Mouse (Mus musculus): ENCODE measurements around the gene Arhgap35. TPM values are rescaled to one million over a fixed set of nuclear protein-coding genes. Genes with fewer than 3 reads are reported as not detected.

The Arhgap35 gene
- polyA plus RNA-seq, 1 experiment from 2014 or later: 11.5 TPM

DNA sequence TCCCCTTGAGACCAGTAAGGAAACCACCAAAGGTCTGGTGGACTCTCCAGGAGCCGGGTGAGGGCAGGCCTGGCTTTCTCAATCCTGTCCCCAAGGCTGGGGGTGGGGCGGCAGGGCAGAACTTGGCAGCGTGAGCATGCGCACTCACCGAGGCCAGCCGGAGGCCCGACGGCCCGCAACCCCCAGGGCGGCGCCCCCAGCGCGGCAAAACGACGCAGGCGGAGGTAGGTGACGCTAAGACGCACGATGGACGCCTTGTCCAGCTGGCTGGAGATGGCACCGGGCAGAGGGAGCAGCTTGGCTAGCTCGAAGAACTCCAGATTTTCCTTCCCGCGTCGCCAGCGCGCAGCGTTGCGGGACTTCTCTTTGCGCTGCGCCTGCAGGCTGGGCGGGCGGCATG is 140.3 kb downstream of the Arhgap35 start:
- H3K4me2 ChIP-seq: peak overlapping the region; percentile 19
- H3K27me3 ChIP-seq (replicated peaks; ENCODE audit: control insufficient read depth, insufficient read depth, low read length): peaks cover 73% of the 10 kb centered on the region
- H3K4me1 ChIP-seq (replicated peaks; ENCODE audit: control insufficient read depth, insufficient read depth, low read length): peaks cover 9% of the 10 kb centered on the region
- DNase-seq (ENCODE audit: low spot score): no peak
- 5% methylated on average over 33 of the region's 33 CpGs for WGBS
- no peak overlapping the region for H3K27ac ChIP-seq (ENCODE audit: low read depth, low read length)
- H3K36me3 ChIP-seq (ENCODE audit: control insufficient read depth, insufficient read depth, low read length): no peaks in the 10 kb centered on the region
- no peak overlapping the region for H3K4me3 ChIP-seq (ENCODE audit: low read depth, low read length)
- H3K9ac ChIP-seq (ENCODE audit: low read depth, low read length): no peak overlapping the region
- no peaks in the 10 kb centered on the region for H3K9me3 ChIP-seq (ENCODE audit: control insufficient read depth, low read length)
- no peak for ATAC-seq (replicated peaks; ENCODE audit: low FRiP score)

GRCm38 (mm10) chr7:16473847-16474246 is 140.9 kb downstream of the Arhgap35 start:
- DNase-seq (ENCODE audit: low spot score) (no peak), ATAC-seq (replicated peaks; ENCODE audit: low FRiP score) (no peak)
- Histone ChIP-seq H3K9ac (ENCODE audit: low read depth, low read length) (no peak overlapping the region), H3K4me1 (replicated peaks; ENCODE audit: control insufficient read depth, insufficient read depth, low read length) (peaks cover 9% of the 10 kb centered on the region), H3K27me3 (replicated peaks; ENCODE audit: control insufficient read depth, insufficient read depth, low read length) (peaks cover 73% of the 10 kb centered on the region), H3K9me3 (ENCODE audit: control insufficient read depth, low read length) (no peaks in the 10 kb centered on the region), H3K4me2 (no peak overlapping the region), H3K27ac (ENCODE audit: low read depth, low read length) (no peak overlapping the region), H3K36me3 (ENCODE audit: control insufficient read depth, insufficient read depth, low read length) (no peaks in the 10 kb centered on the region), H3K4me3 (ENCODE audit: low read depth, low read length) (no peak overlapping the region)
- 73% methylated on average over 8 of the region's 8 CpGs for WGBS

DNA sequence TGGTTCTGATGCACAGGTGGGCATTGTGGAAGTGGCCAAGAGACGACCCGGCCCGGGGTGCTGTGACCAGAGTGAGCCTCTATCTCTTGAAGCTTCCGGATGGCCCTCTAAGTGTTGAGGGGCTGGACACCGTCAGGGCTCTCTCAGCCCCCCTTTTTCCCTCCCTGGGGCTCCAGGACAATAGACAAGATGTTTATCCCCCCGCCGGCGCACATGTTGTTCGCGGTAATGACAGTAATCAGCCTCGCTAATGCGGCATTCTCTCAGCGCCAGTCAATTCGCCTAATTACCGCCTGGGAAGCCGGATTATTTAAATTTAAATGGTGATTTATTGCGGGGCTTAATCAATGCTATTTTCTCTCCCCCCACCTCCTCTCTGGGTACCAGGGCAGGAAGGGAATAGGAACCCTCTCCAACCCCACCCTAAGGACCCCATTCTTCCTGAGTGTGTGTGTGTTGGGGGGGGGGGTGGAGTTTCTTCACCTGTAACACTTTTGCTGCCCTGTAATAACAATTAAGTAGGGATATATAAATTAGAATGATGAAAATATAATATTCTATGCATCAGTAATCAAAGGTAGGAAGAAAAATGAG is 142.6 kb downstream of the Arhgap35 start:
- Histone ChIP-seq H3K27ac (ENCODE audit: low read depth, low read length) (no peak overlapping the region), H3K9ac (ENCODE audit: low read depth, low read length) (no peak overlapping the region), H3K36me3 (ENCODE audit: control insufficient read depth, insufficient read depth, low read length) (no peaks in the 10 kb centered on the region), H3K4me1 (replicated peaks; ENCODE audit: control insufficient read depth, insufficient read depth, low read length) (peaks cover 9% of the 10 kb centered on the region), H3K9me3 (ENCODE audit: control insufficient read depth, low read length) (no peaks in the 10 kb centered on the region), H3K4me2 (no peak overlapping the region), H3K27me3 (replicated peaks; ENCODE audit: control insufficient read depth, insufficient read depth, low read length) (peaks cover 73% of the 10 kb centered on the region), H3K4me3 (ENCODE audit: low read depth, low read length) (no peak overlapping the region)
- 16% methylated on average over 17 of the region's 17 CpGs for WGBS
- DNase-seq (ENCODE audit: low spot score) (no peak), ATAC-seq (replicated peaks; ENCODE audit: low FRiP score) (no peak)

GRCm38 (mm10) chr7:16471549-16471948 is 143.2 kb downstream of the Arhgap35 start:
- 30% methylated on average over 9 of the region's 9 CpGs for WGBS
- Histone ChIP-seq H3K36me3 (ENCODE audit: control insufficient read depth, insufficient read depth, low read length) (no peaks in the 10 kb centered on the region), H3K9ac (ENCODE audit: low read depth, low read length) (no peak overlapping the region), H3K4me3 (ENCODE audit: low read depth, low read length) (no peak overlapping the region), H3K27ac (ENCODE audit: low read depth, low read length) (no peak overlapping the region), H3K9me3 (ENCODE audit: control insufficient read depth, low read length) (no peaks in the 10 kb centered on the region), H3K27me3 (replicated peaks; ENCODE audit: control insufficient read depth, insufficient read depth, low read length) (peaks cover 66% of the 10 kb centered on the region), H3K4me1 (replicated peaks; ENCODE audit: control insufficient read depth, insufficient read depth, low read length) (peaks cover 9% of the 10 kb centered on the region), H3K4me2 (no peak overlapping the region)
- ATAC-seq (replicated peaks; ENCODE audit: low FRiP score) (no peak), DNase-seq (ENCODE audit: low spot score) (no peak)

GRCm38 (mm10) chr7:16468115-16468514 is 146.7 kb downstream of the Arhgap35 start:
- Histone ChIP-seq H3K27ac (ENCODE audit: low read depth, low read length) (no peak overlapping the region), H3K4me2 (no peak overlapping the region), H3K9me3 (ENCODE audit: control insufficient read depth, low read length) (no peaks in the 10 kb centered on the region), H3K4me1 (replicated peaks; ENCODE audit: control insufficient read depth, insufficient read depth, low read length) (no peaks in the 10 kb centered on the region), H3K27me3 (replicated peaks; ENCODE audit: control insufficient read depth, insufficient read depth, low read length) (peaks cover 32% of the 10 kb centered on the region), H3K4me3 (ENCODE audit: low read depth, low read length) (no peak overlapping the region), H3K36me3 (ENCODE audit: control insufficient read depth, insufficient read depth, low read length) (no peaks in the 10 kb centered on the region), H3K9ac (ENCODE audit: low read depth, low read length) (no peak overlapping the region)
- ATAC-seq (replicated peaks; ENCODE audit: low FRiP score): no peak
- WGBS: 46% methylated on average over 5 of the region's 5 CpGs
- DNase-seq (ENCODE audit: low spot score): no peak

GRCm38 (mm10) chr7:16466565-16466964 is 148.2 kb downstream of the Arhgap35 start:
- Histone ChIP-seq H3K9me3 (ENCODE audit: control insufficient read depth, low read length) (no peaks in the 10 kb centered on the region), H3K4me1 (replicated peaks; ENCODE audit: control insufficient read depth, insufficient read depth, low read length) (no peaks in the 10 kb centered on the region), H3K36me3 (ENCODE audit: control insufficient read depth, insufficient read depth, low read length) (no peaks in the 10 kb centered on the region), H3K4me2 (no peak overlapping the region), H3K9ac (ENCODE audit: low read depth, low read length) (no peak overlapping the region), H3K4me3 (ENCODE audit: low read depth, low read length) (no peak overlapping the region), H3K27ac (ENCODE audit: low read depth, low read length) (no peak overlapping the region), H3K27me3 (replicated peaks; ENCODE audit: control insufficient read depth, insufficient read depth, low read length) (peaks cover 18% of the 10 kb centered on the region)
- no peak for ATAC-seq (replicated peaks; ENCODE audit: low FRiP score)
- DNase-seq (ENCODE audit: low spot score): no peak
- WGBS: 48% methylated on average over 4 of the region's 4 CpGs

DNA sequence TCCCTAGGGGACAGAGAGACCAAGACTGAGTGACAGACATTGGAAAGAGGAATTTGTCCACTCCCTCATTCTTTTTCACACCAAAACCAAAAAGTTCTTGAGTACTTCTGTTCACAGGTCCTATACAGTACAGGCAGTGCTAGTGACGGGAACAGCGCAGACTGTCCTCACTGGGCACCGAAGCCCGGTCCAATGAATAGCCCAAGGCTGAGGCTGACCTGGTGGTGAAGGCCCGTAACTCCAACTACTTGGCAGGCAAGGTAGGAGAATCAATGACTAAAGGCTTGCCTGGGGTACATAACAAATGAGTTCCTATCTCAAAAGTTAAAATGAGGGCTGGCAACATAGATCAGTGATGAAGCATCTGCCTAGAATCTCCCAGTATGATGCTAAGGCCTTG is 149.2 kb downstream of the Arhgap35 start:
- Histone ChIP-seq H3K36me3 (ENCODE audit: control insufficient read depth, insufficient read depth, low read length) (no peaks in the 10 kb centered on the region), H3K4me2 (no peak overlapping the region), H3K4me1 (replicated peaks; ENCODE audit: control insufficient read depth, insufficient read depth, low read length) (no peaks in the 10 kb centered on the region), H3K27me3 (replicated peaks; ENCODE audit: control insufficient read depth, insufficient read depth, low read length) (peaks cover 17% of the 10 kb centered on the region), H3K4me3 (ENCODE audit: low read depth, low read length) (no peak overlapping the region), H3K9ac (ENCODE audit: low read depth, low read length) (no peak overlapping the region), H3K27ac (ENCODE audit: low read depth, low read length) (no peak overlapping the region), H3K9me3 (ENCODE audit: control insufficient read depth, low read length) (no peaks in the 10 kb centered on the region)
- no peak for DNase-seq (ENCODE audit: low spot score)
- no peak for ATAC-seq (replicated peaks; ENCODE audit: low FRiP score)
- 84% methylated on average over 5 of the region's 5 CpGs for WGBS

DNA sequence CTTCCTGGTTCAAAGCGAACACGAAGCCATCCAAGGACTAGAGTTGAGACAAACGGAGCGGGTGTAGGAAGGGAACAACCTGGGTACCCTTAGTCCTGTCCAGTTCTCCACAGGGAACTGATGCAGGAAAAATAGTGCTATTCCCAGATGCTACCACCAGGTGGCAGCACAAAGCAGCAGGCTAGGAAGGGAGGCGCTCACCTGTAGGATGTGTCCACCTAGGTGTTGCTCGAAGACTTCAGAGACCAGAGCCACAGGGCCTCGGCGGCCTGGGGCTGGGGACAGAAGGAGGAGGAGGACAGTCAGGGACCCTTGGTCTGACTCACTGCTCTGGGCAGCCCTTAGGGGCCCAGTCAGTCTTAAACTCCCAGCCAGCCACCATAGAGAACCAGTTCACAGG is 149.6 kb downstream of the Arhgap35 start:
- no peak overlapping the region for H3K27ac ChIP-seq (ENCODE audit: low read depth, low read length)
- no peak for DNase-seq (ENCODE audit: low spot score)
- no peak overlapping the region for H3K4me3 ChIP-seq (ENCODE audit: low read depth, low read length)
- H3K4me2 ChIP-seq: no peak overlapping the region
- 0 out of 2 replicates have a peak, but pooled peaks have one; percentile 6 for ATAC-seq (replicated peaks; ENCODE audit: low FRiP score)
- no peaks in the 10 kb centered on the region for H3K36me3 ChIP-seq (ENCODE audit: control insufficient read depth, insufficient read depth, low read length)
- H3K9ac ChIP-seq (ENCODE audit: low read depth, low read length): no peak overlapping the region
- peaks cover 17% of the 10 kb centered on the region for H3K27me3 ChIP-seq (replicated peaks; ENCODE audit: control insufficient read depth, insufficient read depth, low read length)
- 15% methylated on average over 8 of the region's 8 CpGs for WGBS
- no peaks in the 10 kb centered on the region for H3K9me3 ChIP-seq (ENCODE audit: control insufficient read depth, low read length)
- H3K4me1 ChIP-seq (replicated peaks; ENCODE audit: control insufficient read depth, insufficient read depth, low read length): no peaks in the 10 kb centered on the region

DNA sequence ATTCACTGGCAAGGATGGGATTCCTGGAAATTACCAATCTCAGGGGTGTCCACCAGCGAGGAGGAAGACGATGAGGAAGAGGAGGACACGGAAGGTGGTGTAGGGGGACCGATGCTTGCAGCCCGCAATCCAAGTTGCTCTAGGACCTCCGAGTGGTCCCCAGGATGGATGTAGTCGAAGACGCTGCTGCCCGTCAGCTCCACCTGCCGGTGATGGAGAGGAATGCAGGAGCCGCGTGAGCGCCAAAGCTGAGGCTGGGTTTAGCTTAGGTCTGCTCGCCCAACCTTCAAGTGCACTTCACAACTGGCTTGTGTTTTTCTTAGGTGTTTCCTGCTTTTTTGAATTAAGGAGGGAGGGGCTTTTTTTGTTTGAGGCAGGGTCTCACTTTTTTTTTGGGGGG is 151.6 kb downstream of the Arhgap35 start:
- Histone ChIP-seq H3K27ac (ENCODE audit: low read depth, low read length) (no peak overlapping the region), H3K4me1 (replicated peaks; ENCODE audit: control insufficient read depth, insufficient read depth, low read length) (no peaks in the 10 kb centered on the region), H3K36me3 (ENCODE audit: control insufficient read depth, insufficient read depth, low read length) (no peaks in the 10 kb centered on the region), H3K27me3 (replicated peaks; ENCODE audit: control insufficient read depth, insufficient read depth, low read length) (peaks cover 11% of the 10 kb centered on the region), H3K9me3 (ENCODE audit: control insufficient read depth, low read length) (no peaks in the 10 kb centered on the region), H3K4me3 (ENCODE audit: low read depth, low read length) (no peak overlapping the region), H3K4me2 (no peak overlapping the region), H3K9ac (ENCODE audit: low read depth, low read length) (no peak overlapping the region)
- peak; percentile 40; the same call in 1 of the 2 replicates for ATAC-seq (replicated peaks; ENCODE audit: low FRiP score)
- DNase-seq (ENCODE audit: low spot score): peak; percentile 79
- 3% methylated on average over 14 of the region's 14 CpGs for WGBS
